Mouse (Mus musculus) lung, postnatal 10 days (tissue): ENCODE measurements around the gene Bcar3.
"Not testable (repeated sequence)": the region's sequence is repeated elsewhere in the genome, so short reads cannot be mapped to it uniquely, and the experiment has no call there.

Source experiments
- DNase-seq: peaks from one replicate; pipeline ENCODE4 v3.0.0; 2021

Bcar3 gene

GRCm38 (mm10) chr3:122389972-122390371 lies 96.0 kb downstream of the Bcar3 start:
- DNase-seq: no peak

DNA sequence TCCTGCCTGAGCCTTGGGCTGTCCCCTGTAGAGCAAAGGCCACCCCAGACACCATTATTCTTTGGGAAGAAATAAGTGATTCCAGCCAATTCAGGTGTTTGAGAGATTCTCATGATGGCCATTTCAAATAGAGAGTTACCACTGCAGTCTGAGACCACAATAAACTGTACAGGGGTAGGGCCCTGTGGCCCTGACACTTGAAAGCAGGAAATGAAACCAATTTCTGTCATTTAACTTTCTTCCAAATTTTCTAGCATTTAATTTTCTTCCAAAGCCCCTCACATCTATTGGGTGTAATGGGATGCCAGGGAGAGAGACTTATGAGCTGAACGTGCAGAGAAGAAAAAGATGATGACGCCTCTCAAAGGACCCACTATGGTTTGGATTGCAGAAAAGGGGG lies 97.2 kb downstream of the Bcar3 start:
- DNase-seq: no peak

DNA sequence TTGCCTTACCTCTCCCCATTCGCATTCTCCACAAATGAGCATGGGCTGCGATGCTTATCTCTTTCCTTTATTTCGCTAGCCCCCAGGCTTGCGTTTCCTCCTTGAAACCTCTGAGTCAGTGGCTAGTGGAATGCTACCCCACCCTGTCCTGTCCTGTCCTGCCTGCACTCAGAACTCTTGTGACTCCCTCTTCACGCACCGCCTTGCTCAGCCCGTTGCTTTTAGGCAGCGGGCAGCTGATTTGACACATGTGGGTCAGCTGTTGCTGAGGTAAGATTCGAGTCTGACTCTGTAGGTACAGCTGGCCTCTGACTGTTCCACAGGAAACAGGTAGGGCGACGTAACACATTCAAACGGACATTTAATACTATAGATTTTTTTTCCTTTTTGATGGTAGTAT lies 97.9 kb downstream of the Bcar3 start:
- DNase-seq: no peak

- not testable (repeated sequence) for DNase-seq
These were observed 99.5 kb downstream of the Bcar3 start for GRCm38 (mm10) chr3:122393411-122393810.

- DNase-seq: peak; percentile 50
These were observed 100.0 kb downstream of the Bcar3 start for GRCm38 (mm10) chr3:122393836-122394374.

GRCm38 (mm10) chr3:122396957-122397356 lies 103.0 kb downstream of the Bcar3 start:
- DNase-seq: no peak

GRCm38 (mm10) chr3:122397401-122397800 lies 103.5 kb downstream of the Bcar3 start:
- no peak for DNase-seq

- no peak for DNase-seq
These were observed 107.1 kb downstream of the Bcar3 start for GRCm38 (mm10) chr3:122401011-122401410.

DNA sequence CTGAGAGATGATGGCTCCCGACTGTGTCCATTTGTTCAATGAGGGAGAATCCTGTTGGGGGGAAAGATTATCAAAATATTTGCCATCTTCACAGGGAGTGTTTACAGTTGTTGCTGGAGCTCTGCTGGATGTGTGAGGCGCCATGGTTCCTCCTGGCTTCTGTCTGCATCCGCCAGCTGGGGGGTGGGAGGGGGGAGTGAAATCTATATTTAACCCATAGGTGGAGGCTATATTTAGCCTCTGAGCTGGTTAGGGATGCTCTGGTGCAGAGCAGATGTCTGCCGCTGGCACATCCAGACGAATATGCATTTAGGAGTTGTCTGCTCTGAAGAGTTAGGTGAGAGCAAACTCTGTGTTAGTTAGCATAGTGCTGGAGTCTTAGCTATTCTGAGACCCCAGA lies 108.2 kb downstream of the Bcar3 start:
- no peak for DNase-seq

DNA sequence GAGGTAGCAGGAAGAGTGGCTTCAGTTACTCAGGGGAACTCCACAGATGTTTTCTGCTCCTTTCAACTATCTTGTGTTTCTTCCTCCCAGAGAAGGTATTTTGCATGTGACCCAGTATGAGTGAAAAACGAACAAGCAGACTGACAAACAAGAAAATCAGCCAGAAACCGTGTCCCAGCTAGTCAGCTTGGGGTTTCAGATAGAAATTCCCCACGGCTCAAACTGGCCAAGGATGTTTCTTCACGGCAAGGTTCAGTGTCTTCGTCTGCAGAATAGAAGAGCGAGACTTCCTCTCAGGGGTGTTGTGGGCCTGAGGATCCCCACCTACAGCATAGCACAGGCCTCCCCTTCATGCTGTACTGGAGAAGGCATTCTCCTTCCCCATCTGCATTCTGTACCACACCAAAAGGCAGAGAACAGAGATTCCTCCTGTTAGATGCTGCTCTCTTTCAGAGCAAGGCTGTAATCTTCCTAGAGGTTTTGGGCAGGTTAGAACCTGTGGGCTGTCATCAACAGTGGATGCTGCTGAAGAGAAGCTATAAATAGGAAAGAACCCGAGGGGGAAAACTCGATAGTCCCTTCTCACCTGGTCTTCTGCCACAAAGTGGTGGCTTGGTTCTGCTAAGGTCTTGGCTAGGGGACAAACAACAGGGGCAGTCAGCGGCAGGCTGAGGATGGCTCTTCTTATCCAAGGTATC lies 110.1 kb downstream of the Bcar3 start:
- no peak for DNase-seq

- no peak for DNase-seq
These were observed 111.4 kb downstream of the Bcar3 start for GRCm38 (mm10) chr3:122405203-122405956.

DNA sequence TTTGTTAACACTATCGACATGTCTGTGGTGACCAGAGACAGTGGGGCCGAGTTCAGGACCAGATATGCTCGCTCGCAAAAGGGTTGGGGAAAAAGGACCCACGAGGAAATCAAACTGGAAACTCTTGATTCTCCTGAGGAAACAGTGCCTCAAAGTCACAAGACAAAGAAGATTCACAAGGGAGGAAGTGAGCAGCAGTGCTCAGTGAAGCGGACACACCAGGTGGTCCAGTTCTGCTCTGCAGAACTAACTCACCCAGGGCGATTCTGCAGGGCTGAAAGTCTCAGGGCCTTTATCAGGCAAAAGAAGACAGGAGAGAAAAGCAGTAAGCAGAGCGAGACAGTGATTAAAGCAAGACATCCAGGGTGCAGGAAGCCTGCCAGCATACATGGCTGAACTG lies 112.5 kb downstream of the Bcar3 start:
- no peak for DNase-seq

- no peak for DNase-seq
These were observed 113.8 kb downstream of the Bcar3 start for GRCm38 (mm10) chr3:122407757-122408156.

DNA sequence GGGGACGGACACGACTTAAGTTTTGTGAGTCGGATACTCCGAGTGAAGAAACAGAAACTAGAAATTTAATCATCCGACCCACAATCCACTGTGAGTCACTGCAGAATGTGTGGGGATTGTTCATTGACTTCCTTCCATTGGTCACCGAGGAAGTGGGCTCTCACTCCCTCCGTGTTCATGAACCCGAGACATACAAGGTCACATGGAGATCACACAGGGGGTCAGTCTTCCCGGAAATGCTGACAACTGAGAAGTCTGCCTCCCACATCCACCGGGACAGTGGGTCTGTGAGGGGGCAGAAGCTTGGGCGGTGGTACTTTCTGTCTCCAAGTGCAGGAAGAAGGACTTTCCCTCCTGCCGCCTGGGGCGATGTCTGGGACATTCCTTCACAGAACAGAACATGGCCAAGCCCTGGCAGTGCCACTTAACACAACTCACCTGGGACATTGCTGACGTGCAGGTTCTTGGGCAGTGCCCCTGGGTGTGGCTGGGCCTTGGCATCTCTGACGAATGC lies 114.9 kb downstream of the Bcar3 start:
- DNase-seq: peak; percentile 58

- DNase-seq: no peak
These were observed 117.7 kb downstream of the Bcar3 start for GRCm38 (mm10) chr3:122411590-122411989.

DNA sequence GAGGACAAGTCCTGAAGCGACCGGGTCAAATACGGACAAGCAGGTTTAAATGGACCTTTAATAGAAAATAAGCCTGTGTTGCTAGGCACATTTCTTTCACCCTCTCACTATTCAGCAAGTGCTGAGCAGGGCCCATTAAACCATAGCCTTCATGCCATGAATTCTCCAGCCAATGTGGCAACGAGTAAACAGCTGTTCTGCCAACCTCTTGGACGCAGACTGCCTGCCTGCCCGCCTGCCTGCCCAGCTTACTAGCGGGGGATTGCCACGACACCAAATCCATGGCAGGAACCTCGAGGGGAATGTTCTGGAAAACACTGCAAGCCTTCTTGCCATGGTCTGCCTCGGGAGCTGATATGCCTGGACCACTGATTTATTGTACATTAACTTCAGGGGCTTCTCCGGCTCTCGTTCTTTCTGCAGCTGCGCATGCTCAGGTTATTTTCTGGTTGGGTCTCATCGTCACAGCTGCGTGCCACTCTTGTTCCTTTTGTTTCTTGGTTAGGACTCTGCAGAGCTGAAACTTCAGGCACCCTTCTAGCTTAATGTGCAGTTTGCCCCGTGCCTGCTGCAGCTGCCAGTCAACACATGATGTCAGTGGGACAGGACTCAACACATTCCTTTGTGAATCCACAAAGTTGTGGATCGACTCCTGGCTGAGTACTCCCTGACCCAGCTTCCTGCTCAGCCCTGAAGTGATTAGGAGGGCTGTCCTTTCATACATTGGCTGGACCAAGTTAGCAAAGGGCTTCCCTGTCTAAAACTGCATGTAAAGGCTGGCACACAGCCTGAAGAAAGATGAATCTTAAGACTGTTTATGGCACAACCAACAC lies 120.0 kb downstream of the Bcar3 start:
- DNase-seq: peak; percentile 25

GRCm38 (mm10) chr3:122414868-122415267 lies 120.9 kb downstream of the Bcar3 start:
- DNase-seq: no peak

- no peak for DNase-seq
These were observed 123.5 kb downstream of the Bcar3 start for GRCm38 (mm10) chr3:122417466-122417865.

GRCm38 (mm10) chr3:122418564-122419274 lies 124.8 kb downstream of the Bcar3 start:
- DNase-seq: no peak

GRCm38 (mm10) chr3:122419610-122420409 lies 125.9 kb downstream of the Bcar3 start:
- peak; percentile 87 for DNase-seq

DNA sequence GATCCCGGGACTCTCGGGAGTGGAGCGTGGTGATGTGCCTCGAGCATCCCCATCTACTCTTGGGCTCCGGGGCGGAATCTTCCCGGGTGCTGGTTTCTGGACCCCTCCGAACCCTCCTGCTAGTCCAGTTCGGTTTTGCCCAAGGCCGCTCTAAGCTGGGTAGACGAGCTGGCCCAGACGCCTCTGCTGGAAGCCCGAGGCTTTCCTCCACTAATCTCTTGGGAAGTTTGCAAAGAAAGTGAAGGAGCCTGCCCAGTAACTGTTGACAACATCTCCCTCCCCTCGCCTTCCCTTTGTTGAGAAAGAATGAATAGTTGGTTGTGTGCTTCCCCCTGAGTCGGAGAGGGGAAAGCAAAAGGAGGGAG lies 126.5 kb downstream of the Bcar3 start:
- DNase-seq: peak; percentile 66
